Mouse (Mus musculus): ENCODE results near the gene Spib.

The Spib gene

GRCm38 (mm10) chr7:44484841-44485571, 46.9 kb downstream of the Spib start:
- DNase-seq: peak; percentile 84

GRCm38 (mm10) chr7:44484109-44484508, 47.8 kb downstream of the Spib start:
- DNase-seq: no peak

- no peak for DNase-seq
Measured at GRCm38 (mm10) chr7:44482836-44483435, 48.9 kb downstream of the Spib start.

All from embryo, embryonic 11 days (tissue).